Mouse (Mus musculus): ENCODE data around the gene Hk3. TPM values are rescaled to one million over a fixed set of nuclear protein-coding genes. Genes with fewer than 3 reads are reported as not detected.
A peak's percentile ranks its signal among the peaks of the same experiment; 100 is the strongest.

Hk3 gene
- total RNA-seq, 2 experiments from 2014 or later = 1.3 to 2.1 TPM

- no peak for DNase-seq
Observed at GRCm38 (mm10) chr13:55000433-55000832, 20.8 kb downstream of the Hk3 start.

- no peak for DNase-seq
Observed at GRCm38 (mm10) chr13:54997568-54997967, 23.6 kb downstream of the Hk3 start.

- no peak for DNase-seq
Observed at GRCm38 (mm10) chr13:54995161-54995560, 26.0 kb downstream of the Hk3 start.

GRCm38 (mm10) chr13:54994576-54994975 lies 26.6 kb downstream of the Hk3 start:
- no peak for DNase-seq

GRCm38 (mm10) chr13:54992215-54992614 lies 29.0 kb downstream of the Hk3 start:
- peak; percentile 49 to 53 for DNase-seq

GRCm38 (mm10) chr13:54988181-54988760 lies 32.9 kb downstream of the Hk3 start:
- DNase-seq = no peak

GRCm38 (mm10) chr13:54987405-54987804 lies 33.8 kb downstream of the Hk3 start:
- peak in 1 of 2 experiments; percentile 42 for DNase-seq

GRCm38 (mm10) chr13:54983614-54984013 lies 37.6 kb downstream of the Hk3 start:
- DNase-seq = no peak

GRCm38 (mm10) chr13:54983001-54983400 lies 38.2 kb downstream of the Hk3 start:
- DNase-seq = no peak

- peak; percentile 45 to 50 for DNase-seq
Observed at GRCm38 (mm10) chr13:54980957-54981356, 40.2 kb downstream of the Hk3 start.

- DNase-seq = no peak
Observed at GRCm38 (mm10) chr13:54978804-54979203, 42.4 kb downstream of the Hk3 start.

- DNase-seq = no peak
Observed at GRCm38 (mm10) chr13:54975546-54975945, 45.6 kb downstream of the Hk3 start.

GRCm38 (mm10) chr13:54970521-54971247 lies 50.5 kb downstream of the Hk3 start:
- DNase-seq = no peak

GRCm38 (mm10) chr13:54969513-54969912 lies 51.7 kb downstream of the Hk3 start:
- DNase-seq = no peak

- DNase-seq = no peak
Observed at GRCm38 (mm10) chr13:54968636-54969035, 52.5 kb downstream of the Hk3 start.

GRCm38 (mm10) chr13:54967501-54967900 lies 53.7 kb downstream of the Hk3 start:
- no peak for DNase-seq

- no peak for DNase-seq
Observed at GRCm38 (mm10) chr13:54965256-54965655, 55.9 kb downstream of the Hk3 start.

- DNase-seq = no peak
Observed at GRCm38 (mm10) chr13:54960491-54960890, 60.7 kb downstream of the Hk3 start.

- no peak for DNase-seq
Observed at GRCm38 (mm10) chr13:54959842-54960241, 61.3 kb downstream of the Hk3 start.

- no peak for DNase-seq
Observed at GRCm38 (mm10) chr13:54959059-54959701, 62.0 kb downstream of the Hk3 start.

- no peak for DNase-seq
Observed at GRCm38 (mm10) chr13:54957281-54957680, 63.9 kb downstream of the Hk3 start.

All from layer of hippocampus, postnatal 36 days (tissue).